Mouse (Mus musculus): ENCODE results near the gene Oprm1. TPM values are rescaled to one million over a fixed set of nuclear protein-coding genes. Genes with fewer than 3 reads are reported as not detected.
"Not testable (repeated sequence)": the region's sequence is repeated elsewhere in the genome, so short reads cannot be mapped to it uniquely, and the experiment has no call there.

Oprm1 gene
- total RNA-seq (2022): not detected

GRCm38 (mm10) chr10:6758206-6758605 is at the start of gene Oprm1:
Gene Oprm1, plus strand, starts transcription at chr10:6758506.
- no peak for DNase-seq (ENCODE audit: low spot score in 2 of 2)

DNA sequence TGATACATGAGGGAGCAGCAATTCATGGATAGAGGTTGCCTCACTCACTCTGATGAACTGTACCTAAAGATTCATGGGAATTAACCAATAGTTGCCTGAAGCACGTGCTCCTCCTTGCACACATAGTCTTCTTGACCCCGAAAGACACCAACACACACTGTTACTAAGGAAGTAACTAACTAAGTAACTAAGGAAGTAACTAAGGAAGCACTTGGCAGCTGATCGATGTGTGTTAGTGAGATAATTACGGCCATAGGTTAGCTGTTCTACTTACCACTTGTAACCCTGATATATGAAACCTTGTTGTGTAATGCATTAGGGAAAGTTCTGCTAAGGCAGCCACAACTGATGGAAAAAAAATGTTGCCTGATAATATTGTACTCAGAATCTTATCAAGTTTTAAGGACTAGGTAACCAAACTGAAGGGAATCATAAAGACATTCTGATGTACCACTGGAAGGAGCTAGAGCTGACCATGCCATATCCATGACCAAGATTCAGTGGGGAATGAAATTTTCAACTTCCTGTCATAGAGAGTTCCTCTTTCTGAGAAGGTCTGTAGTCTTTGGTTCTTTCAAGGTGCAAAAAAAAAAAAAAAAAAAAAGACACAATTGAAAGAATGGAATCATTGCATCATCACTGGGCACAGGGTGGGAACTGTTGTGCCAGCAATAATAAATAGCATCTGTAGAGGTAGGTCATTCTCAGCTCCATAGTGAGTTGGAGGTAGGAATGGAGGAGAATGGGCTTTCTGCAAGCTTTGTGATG is 40.9 kb upstream of the Oprm1 start:
- DNase-seq (ENCODE audit: low spot score in 2 of 2): no peak

DNA sequence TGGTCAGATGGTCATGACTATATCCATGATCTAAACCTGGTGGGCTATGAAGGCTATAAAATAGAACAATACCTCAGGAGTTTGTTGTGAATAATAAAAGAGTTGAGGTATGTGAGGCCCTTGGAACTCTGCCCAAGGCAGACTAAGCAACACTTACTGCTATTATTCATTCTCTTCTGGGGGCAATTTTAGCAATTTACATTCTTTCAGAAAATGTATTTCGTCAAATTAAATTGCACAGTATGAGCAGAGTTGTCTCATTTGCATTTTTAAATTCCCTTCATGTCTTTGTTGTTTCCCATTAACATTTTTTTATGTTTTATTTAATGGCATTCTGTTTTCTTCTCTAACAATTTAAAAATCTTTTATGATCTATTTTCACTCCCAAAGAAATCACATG is 34.5 kb upstream of the Oprm1 start:
- no peak for DNase-seq (ENCODE audit: low spot score in 2 of 2)

GRCm38 (mm10) chr10:6728469-6728868 is 29.8 kb upstream of the Oprm1 start:
- DNase-seq (ENCODE audit: low spot score in 2 of 2): no peak

DNA sequence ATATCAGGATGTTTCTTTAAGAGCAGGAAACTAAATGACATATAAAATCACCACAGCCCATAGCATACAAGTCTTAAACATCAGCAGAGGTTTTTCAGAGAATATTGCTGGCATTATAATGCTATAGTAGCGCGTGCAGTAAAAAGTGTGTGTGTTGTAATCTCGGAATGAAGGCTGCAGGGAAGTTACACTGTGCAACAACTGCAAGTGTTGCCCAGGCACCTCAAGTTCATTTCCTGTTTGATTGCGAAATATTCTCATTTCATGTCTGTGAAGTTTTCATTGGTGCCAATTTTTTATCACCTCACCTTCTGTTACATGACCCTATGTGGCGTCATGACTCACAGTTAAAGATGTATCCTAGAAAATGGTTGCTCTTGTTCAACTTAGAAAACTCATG is 4.9 kb upstream of the Oprm1 start:
- no peak for DNase-seq (ENCODE audit: low spot score in 2 of 2)

- no peak for DNase-seq (ENCODE audit: low spot score in 2 of 2)
These were observed 3.0 kb downstream of the Oprm1 start, which contains the start of gene Gm10945 for GRCm38 (mm10) chr10:6761287-6761811. Gene Gm10945, minus strand, starts transcription at chr10:6761761.

GRCm38 (mm10) chr10:6788517-6789237 is 30.4 kb downstream of the Oprm1 start:
- no peak for DNase-seq (ENCODE audit: low spot score in 2 of 2)

- DNase-seq (ENCODE audit: low spot score in 2 of 2): no peak
These were observed 31.9 kb downstream of the Oprm1 start for GRCm38 (mm10) chr10:6790226-6790625.

GRCm38 (mm10) chr10:6820626-6821025 is 62.3 kb downstream of the Oprm1 start:
- no peak for DNase-seq (ENCODE audit: low spot score in 2 of 2)

DNA sequence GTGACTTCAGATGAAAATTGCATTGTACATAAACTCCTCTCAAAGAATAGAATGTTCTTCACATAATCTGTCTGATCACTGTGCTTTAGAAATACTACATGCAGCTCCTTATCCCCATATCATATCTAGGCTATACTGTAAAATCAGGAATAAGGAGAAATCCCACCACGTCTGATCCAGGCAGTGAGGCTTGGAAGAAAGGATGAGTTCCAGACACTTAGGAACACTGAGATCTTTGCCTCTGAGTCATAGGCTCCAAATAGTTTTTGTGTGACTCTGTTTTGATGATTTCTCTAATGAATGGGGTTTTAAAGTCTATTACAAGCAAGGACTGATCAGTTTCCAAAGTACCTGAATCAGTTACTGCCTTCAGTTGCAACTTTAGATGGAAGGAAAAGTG is 83.9 kb downstream of the Oprm1 start:
- no peak for DNase-seq (ENCODE audit: low spot score in 2 of 2)

DNA sequence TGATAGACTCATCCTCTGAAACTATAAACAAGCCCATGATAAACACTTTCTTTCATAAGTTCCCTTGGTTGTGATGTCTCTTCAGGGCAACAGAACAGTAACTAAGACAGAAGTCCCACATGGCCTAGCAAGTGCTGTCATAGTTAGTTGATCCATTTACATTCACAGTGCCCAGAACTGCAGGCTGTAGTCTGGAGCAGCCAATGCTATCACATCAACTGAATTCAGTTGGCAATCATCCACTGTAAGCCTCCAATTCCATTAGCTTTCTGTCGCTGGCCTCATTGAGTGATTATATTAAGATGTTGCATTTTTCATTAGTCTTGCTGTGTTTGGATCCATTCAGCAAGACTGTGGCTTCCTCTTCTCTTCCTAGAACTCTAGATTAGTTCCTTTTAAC is 88.0 kb downstream of the Oprm1 start:
- no peak for DNase-seq (ENCODE audit: low spot score in 2 of 2)

DNA sequence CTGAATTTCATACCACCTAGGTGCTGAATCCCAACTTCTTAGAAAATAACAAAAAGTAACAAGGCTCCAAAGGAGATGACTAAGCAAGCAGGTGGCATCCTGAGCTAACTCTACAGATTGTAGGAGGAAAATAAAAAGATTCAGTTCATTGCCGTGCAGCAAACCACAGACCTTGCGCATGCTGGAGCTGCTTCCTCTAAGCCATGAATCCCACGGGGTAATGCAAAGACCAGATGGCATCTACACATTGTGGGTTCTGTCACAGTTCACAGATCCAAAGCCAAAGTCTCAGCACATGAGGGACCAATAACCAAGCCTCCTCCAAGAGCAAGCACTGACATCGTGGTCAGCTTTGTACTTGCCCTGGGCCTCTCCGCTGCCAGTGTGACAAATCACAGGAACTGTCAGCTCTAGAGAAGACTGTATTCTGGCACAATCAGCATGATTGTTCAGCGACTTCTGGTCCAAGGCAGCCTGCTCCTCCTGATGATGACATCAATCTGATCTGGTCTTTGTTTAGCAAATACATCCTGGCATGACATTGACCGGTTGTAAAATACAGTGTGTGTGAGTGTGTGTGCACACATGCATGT is 90.0 kb downstream of the Oprm1 start:
- no peak for DNase-seq (ENCODE audit: low spot score in 2 of 2)

DNA sequence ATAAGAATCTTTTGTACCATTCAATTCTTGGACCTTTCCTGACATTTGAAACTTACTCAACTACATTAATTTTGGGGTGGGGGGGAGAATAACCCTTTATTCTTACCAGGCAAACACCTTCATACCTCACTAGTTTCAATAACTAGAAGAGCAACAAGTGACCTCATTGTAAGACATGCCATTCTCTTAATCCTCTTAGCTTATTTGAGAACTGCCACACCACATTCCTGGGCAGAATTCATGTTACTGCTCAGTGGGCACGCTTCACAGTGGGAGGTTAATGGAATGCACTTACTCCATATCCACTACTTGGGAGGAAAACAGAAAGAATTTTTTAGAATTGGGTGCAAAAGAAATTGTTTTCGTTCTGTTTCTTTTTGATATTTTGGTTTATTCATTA is 90.5 kb downstream of the Oprm1 start:
- DNase-seq (ENCODE audit: low spot score in 2 of 2): no peak

DNA sequence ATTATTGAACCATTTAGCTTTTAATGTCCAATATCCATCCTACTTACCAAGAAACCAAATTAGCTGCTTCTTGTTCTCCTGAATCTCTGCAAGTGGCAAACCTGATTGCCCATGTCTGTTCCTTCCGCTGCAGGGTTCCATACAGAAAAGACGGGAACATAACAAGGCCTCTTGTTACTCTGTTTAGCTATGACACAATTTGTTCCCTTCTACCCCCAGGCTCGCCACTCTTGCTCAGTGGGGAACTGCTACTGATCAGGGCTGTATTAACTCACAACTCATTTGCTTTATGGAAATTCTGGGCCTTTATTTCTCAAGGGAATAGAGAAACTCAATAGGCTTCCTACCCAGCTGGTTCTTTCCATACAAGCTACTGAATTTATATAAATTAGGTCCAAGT is 97.5 kb downstream of the Oprm1 start:
- DNase-seq (ENCODE audit: low spot score in 2 of 2): no peak

GRCm38 (mm10) chr10:6871418-6872072 is 113.2 kb downstream of the Oprm1 start:
- no peak for DNase-seq (ENCODE audit: low spot score in 2 of 2)

DNA sequence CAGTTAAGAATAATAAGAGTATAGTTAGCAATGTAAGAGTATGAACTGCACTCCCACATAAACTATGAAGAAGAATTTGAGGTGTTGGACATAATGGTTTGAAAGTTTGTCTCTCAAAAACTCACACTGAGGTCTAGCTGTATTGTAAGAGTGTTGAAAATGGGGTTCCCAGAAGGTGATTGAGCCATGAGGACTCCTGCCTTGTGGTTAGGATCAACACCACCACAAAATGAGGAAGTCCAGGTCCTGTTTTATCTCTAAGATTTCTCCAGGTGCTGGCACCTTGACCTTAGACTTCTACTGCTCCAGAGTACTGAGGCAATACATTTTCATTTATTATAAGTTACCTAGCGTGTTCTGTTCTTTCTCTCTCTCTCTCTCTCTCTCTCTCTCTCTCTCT is 115.6 kb downstream of the Oprm1 start:
- no peak for DNase-seq (ENCODE audit: low spot score in 2 of 2)

GRCm38 (mm10) chr10:6878276-6878881 is 120.1 kb downstream of the Oprm1 start:
- no peak for DNase-seq (ENCODE audit: low spot score in 2 of 2)

DNA sequence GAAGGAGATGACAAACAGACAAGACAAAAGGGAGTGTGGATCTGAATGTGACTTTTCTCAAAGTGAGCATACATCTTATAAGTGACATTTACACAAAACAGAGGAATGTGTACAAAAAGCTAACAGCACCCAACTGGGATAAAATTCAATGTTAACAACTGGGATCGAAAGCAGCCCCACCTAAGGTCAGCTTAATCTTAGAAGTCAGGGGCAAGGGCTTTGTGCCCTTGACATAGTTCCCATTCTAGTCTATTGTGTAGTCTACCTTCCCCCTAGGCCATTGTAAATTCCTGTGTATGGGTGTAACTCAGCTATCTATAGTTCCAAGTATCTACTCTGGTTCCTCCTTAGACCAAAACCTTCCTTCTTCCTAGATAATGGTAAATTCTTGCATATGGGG is 123.7 kb downstream of the Oprm1 start:
- not testable (repeated sequence) for DNase-seq (ENCODE audit: low spot score in 2 of 2)

DNA sequence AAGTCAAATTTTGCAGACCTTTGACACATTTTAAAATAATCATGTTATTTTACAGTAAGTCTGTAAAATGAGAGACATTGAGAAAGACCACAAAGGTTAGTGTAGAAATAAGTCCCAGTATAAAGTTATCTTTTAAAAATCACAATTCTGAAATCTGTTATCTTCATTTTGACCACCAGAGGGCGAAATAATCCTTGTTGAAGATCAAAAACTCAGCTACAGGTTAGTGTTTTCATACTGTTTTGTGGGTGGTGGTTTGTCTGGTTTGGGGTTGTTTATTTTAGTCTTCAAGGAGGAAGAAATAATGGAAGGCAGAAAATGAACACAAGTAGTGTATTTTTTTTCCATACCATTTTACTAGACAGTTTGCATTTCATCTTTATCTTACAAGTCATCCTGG is 127.2 kb downstream of the Oprm1 start:
- no peak for DNase-seq (ENCODE audit: low spot score in 2 of 2)

- DNase-seq (ENCODE audit: low spot score in 2 of 2): no peak
These were observed 131.4 kb downstream of the Oprm1 start for GRCm38 (mm10) chr10:6889640-6890245.

Data from gastrocnemius, adult 8-10 months (tissue).